7 mouse cellular contexts compared by ENCODE assay signal in genomic region chr11:116078676-116079320, GRCm38 (mm10). TPM values are rescaled to one million over a fixed set of nuclear protein-coding genes. Genes with fewer than 3 reads are reported as not detected.
DNase-seq lines count a peak whose midpoint lies in the region; ATAC-seq and TF ChIP-seq lines count a peak whose summit lies in the region.

No protein-coding gene starts in this region.

- TF ChIP-seq EP300 in heart, adult 2 months (IDR thresholded peaks at IDR 0.05; ENCODE audit: insufficient read depth, low read depth, low read length), result no peak

- no peak for ATAC-seq in hindbrain, embryonic 13.5 days (ENCODE audit: low FRiP score)
- no peak for ATAC-seq in neural tube, embryonic 11.5 days (ENCODE audit: insufficient read depth, low FRiP score, low TSS enrichment)

- peak overlapping the region; percentile 43; the same call in 1 of the 2 replicates for H3K9ac ChIP-seq in hindbrain, embryonic 13.5 days
- H3K9ac ChIP-seq in neural tube, embryonic 11.5 days (ENCODE audit: low read length), result peak overlapping the region; percentile 1; the same call in 1 of the 2 replicates
- H3K9ac ChIP-seq in heart, adult 2 months (ENCODE audit: low read depth, low read length), result no peak overlapping the region

- no peak overlapping the region for H3K4me3 ChIP-seq in left cerebral cortex, adult 2 months
- no peak overlapping the region for H3K4me3 ChIP-seq in hindbrain, embryonic 13.5 days
- no peak overlapping the region for H3K4me3 ChIP-seq in neural tube, embryonic 11.5 days (ENCODE audit: low read depth, low read length)
- no peak overlapping the region for H3K4me3 ChIP-seq in heart, adult 2 months

- no peak overlapping the region for H3K4me2 ChIP-seq in hindbrain, embryonic 13.5 days
- H3K4me2 ChIP-seq in neural tube, embryonic 11.5 days (ENCODE audit: low read depth), result peak overlapping the region; percentile 58

- intact Hi-C loops in left cerebral cortex, adult 2 months (cut with DNase I), result loop anchor here (2.0 kb wide), 1 partner anchor 16 kb away; no protein-coding TSS in a partner anchor
- intact Hi-C loops in heart, adult 2 months (cut with DNase I), result no loop called here

- no peaks in the 10 kb centered on the region for H3K27me3 ChIP-seq in hindbrain, embryonic 13.5 days
- H3K27me3 ChIP-seq in neural tube, embryonic 11.5 days (ENCODE audit: control insufficient read depth, insufficient read depth, low read length), result no peaks in the 10 kb centered on the region
- no peaks in the 10 kb centered on the region for H3K27me3 ChIP-seq in heart, adult 2 months (ENCODE audit: control insufficient read depth, insufficient read depth, low read length)

- no peaks in the 10 kb centered on the region for H3K9me3 ChIP-seq in hindbrain, embryonic 13.5 days
- H3K9me3 ChIP-seq in neural tube, embryonic 11.5 days (ENCODE audit: control insufficient read depth, low read length), result no peaks in the 10 kb centered on the region

- 28% methylated on average over 10 of the region's 10 CpGs for WGBS in hindbrain, embryonic 13.5 days
- 21% methylated on average over 10 of the region's 10 CpGs for WGBS in neural tube, embryonic 11.5 days
- WGBS in heart, adult 2 months, result 72% methylated on average over 10 of the region's 10 CpGs

- H3K4me1 ChIP-seq in hindbrain, embryonic 13.5 days (replicated peaks), result peaks cover 24% of the 10 kb centered on the region
- H3K4me1 ChIP-seq in neural tube, embryonic 11.5 days (ENCODE audit: control insufficient read depth, insufficient read depth, low read length), result peaks cover 13% of the 10 kb centered on the region
- H3K4me1 ChIP-seq in heart, adult 2 months (ENCODE audit: control insufficient read depth, insufficient read depth, low read length), result no peaks in the 10 kb centered on the region

- TF ChIP-seq CTCF in left cerebral cortex, adult 2 months (IDR thresholded peaks at IDR 0.05), result no peak
- TF ChIP-seq CTCF in heart, adult 2 months (IDR thresholded peaks at IDR 0.05), result no peak

- H3K79me2 ChIP-seq in heart, adult 2 months (replicated peaks; ENCODE audit: control insufficient read depth, insufficient read depth, low read length), result no peaks in the 10 kb centered on the region

- peaks cover 50% of the 10 kb centered on the region for H3K36me3 ChIP-seq in hindbrain, embryonic 13.5 days
- H3K36me3 ChIP-seq in neural tube, embryonic 11.5 days (ENCODE audit: control insufficient read depth, insufficient read depth, low read length), result peaks cover 13% of the 10 kb centered on the region
- H3K36me3 ChIP-seq in heart, adult 2 months (ENCODE audit: control insufficient read depth, insufficient read depth, low read length), result no peaks in the 10 kb centered on the region

- TF ChIP-seq POLR2A in heart, adult 2 months (IDR thresholded peaks at IDR 0.05; ENCODE audit: insufficient read depth, low read depth, low read length), result no peak

- peak overlapping the region; percentile 85 for H3K27ac ChIP-seq in left cerebral cortex, adult 2 months
- peak overlapping the region; percentile 62; the same call in 1 of the 2 replicates for H3K27ac ChIP-seq in hindbrain, embryonic 13.5 days
- H3K27ac ChIP-seq in neural tube, embryonic 11.5 days (ENCODE audit: low read depth, low read length), result peak overlapping the region; percentile 70
- no peak overlapping the region for H3K27ac ChIP-seq in heart, adult 2 months

- DNase-seq in left cerebral cortex, adult 2 months (ENCODE audit: extremely low spot score in 1 of 2, low spot score in 2 of 2), result no peak
- DNase-seq in left cerebral cortex, adult 18-20 months (ENCODE audit: low spot score in 2 of 2), result no peak
- peak; percentile 51 for DNase-seq in cerebellum, adult 9-10 months
- DNase-seq in neural tube, embryonic 11.5 days (ENCODE audit: low spot score), result peak; percentile 25
- DNase-seq in B cell, adult 2 months, result no peak
- no peak for DNase-seq in heart, adult 2 months

RNA-seq across cellular contexts. Expression of gene Unc13d, which starts 1.0 kb away (rescaled TPM):
- total RNA-seq in left cerebral cortex, adult 2 months (2021), result 1 to 10 TPM; 1.5 to 2.0 TPM
- 1 to 10 TPM; 1.8 to 2.7 TPM for total RNA-seq in left cerebral cortex, adult 18-20 months (2021)
- 1.5 and 2.0 TPM in 2 replicates for polyA plus RNA-seq in hindbrain, embryonic 13.5 days (2015; fragmentation: Nextera tagmentation; extraction: Ambion mirVana)
- 1.3 and 1.5 TPM in 2 replicates for polyA plus RNA-seq in neural tube, embryonic 11.5 days (2014; fragmentation: Nextera tagmentation; extraction: Ambion mirVana)
- total RNA-seq in heart, adult 2 months (2021), result 1 to 10 TPM in 1 of 2 experiments, under 1 TPM in 1; 0.55 to 1.5 TPM
- 1.1 and 1.7 TPM in 2 replicates for polyA plus RNA-seq in heart, adult 2 months (2012; rRNA removed)

RNA-seq across cellular contexts. Expression of gene Wbp2, which starts 8.0 kb away (rescaled TPM):
- 100 to 1,000 TPM; 387 to 414 TPM for total RNA-seq in left cerebral cortex, adult 2 months (2021)
- total RNA-seq in left cerebral cortex, adult 18-20 months (2021), result 100 to 1,000 TPM; 464 to 477 TPM
- 129 and 133 TPM in 2 replicates for polyA plus RNA-seq in hindbrain, embryonic 13.5 days (2015; fragmentation: Nextera tagmentation; extraction: Ambion mirVana)
- 95.3 and 105 TPM in 2 replicates for polyA plus RNA-seq in neural tube, embryonic 11.5 days (2014; fragmentation: Nextera tagmentation; extraction: Ambion mirVana)
- total RNA-seq in heart, adult 2 months (2021), result 100 to 1,000 TPM in 1 of 2 experiments, 10 to 100 TPM in 1; 91.0 to 108 TPM
- 151 and 176 TPM in 2 replicates for polyA plus RNA-seq in heart, adult 2 months (2012; rRNA removed)

RNA-seq across cellular contexts. Expression of gene Trim47, which starts 48.2 kb away (rescaled TPM):
- total RNA-seq in left cerebral cortex, adult 2 months (2021), result 1 to 10 TPM; 5.2 to 8.0 TPM
- total RNA-seq in left cerebral cortex, adult 18-20 months (2021), result 1 to 10 TPM; 7.3 to 7.9 TPM
- 3.9 and 4.5 TPM in 2 replicates for polyA plus RNA-seq in hindbrain, embryonic 13.5 days (2015; fragmentation: Nextera tagmentation; extraction: Ambion mirVana)
- 3.2 and 3.3 TPM in 2 replicates for polyA plus RNA-seq in neural tube, embryonic 11.5 days (2014; fragmentation: Nextera tagmentation; extraction: Ambion mirVana)
- total RNA-seq in heart, adult 2 months (2021), result 10 to 100 TPM; 23.1 to 28.2 TPM
- polyA plus RNA-seq in heart, adult 2 months (2012; rRNA removed), result 23.7 and 29.5 TPM in 2 replicates

RNA-seq across cellular contexts. Expression of gene Unk, which starts 48.7 kb away (rescaled TPM):
- 10 to 100 TPM; 22.7 to 24.6 TPM for total RNA-seq in left cerebral cortex, adult 2 months (2021)
- 10 to 100 TPM; 21.8 to 22.3 TPM for total RNA-seq in left cerebral cortex, adult 18-20 months (2021)
- polyA plus RNA-seq in hindbrain, embryonic 13.5 days (2015; fragmentation: Nextera tagmentation; extraction: Ambion mirVana), result 33.8 and 37.1 TPM in 2 replicates
- polyA plus RNA-seq in neural tube, embryonic 11.5 days (2014; fragmentation: Nextera tagmentation; extraction: Ambion mirVana), result 30.3 and 34.4 TPM in 2 replicates
- total RNA-seq in heart, adult 2 months (2021), result 1 to 10 TPM; 7.1 to 7.9 TPM
- 16.5 and 20.4 TPM in 2 replicates for polyA plus RNA-seq in heart, adult 2 months (2012; rRNA removed)

RNA-seq across cellular contexts. Expression of gene H3f3b, which starts 51.0 kb away (rescaled TPM):
- total RNA-seq in left cerebral cortex, adult 2 months (2021), result 100 to 1,000 TPM; 247 to 254 TPM
- 100 to 1,000 TPM; 246 to 269 TPM for total RNA-seq in left cerebral cortex, adult 18-20 months (2021)
- polyA plus RNA-seq in hindbrain, embryonic 13.5 days (2015; fragmentation: Nextera tagmentation; extraction: Ambion mirVana), result 2,444 and 2,571 TPM in 2 replicates
- 1,827 and 1,865 TPM in 2 replicates for polyA plus RNA-seq in neural tube, embryonic 11.5 days (2014; fragmentation: Nextera tagmentation; extraction: Ambion mirVana)
- 100 to 1,000 TPM; 105 to 128 TPM for total RNA-seq in heart, adult 2 months (2021)
- 67.5 and 82.1 TPM in 2 replicates for polyA plus RNA-seq in heart, adult 2 months (2012; rRNA removed)

Comparison
In these comparisons a context has a peak if more than half of its experiments do, and no peak if none do; other contexts are left out.
1. DNase-seq: peak in cerebellum, adult 9-10 months (single experiment) and neural tube, embryonic 11.5 days (single experiment); none in left cerebral cortex, adult 2 months (0 of 2), left cerebral cortex, adult 18-20 months (0 of 2), B cell, adult 2 months (0 of 2) and heart, adult 2 months (0 of 2).